Mouse (Mus musculus) right cerebral cortex, adult 2 months (tissue): ENCODE results near the gene Gtf2e1.
A peak's percentile ranks its signal among the peaks of the same experiment; 100 is the strongest.

ENCODE experiments used
- DNase-seq, 2 experiments: peaks; one replicate each; pipeline ENCODE4 v3.0.0; 2021 to 2022; ENCODE audit warnings: low spot score in 2 of 2

Gtf2e1 gene

GRCm38 (mm10) chr16:37546312-37546711 lies 6.7 kb upstream of the Gtf2e1 start:
- no peak for DNase-seq

GRCm38 (mm10) chr16:37540776-37541175 lies 1.2 kb upstream of the Gtf2e1 start:
- no peak for DNase-seq

- no peak for DNase-seq
Measured at GRCm38 (mm10) chr16:37539240-37539610, 364 bp downstream of the Gtf2e1 start.

- no peak for DNase-seq
Measured at GRCm38 (mm10) chr16:37533369-37534068, 6.1 kb downstream of the Gtf2e1 start.

GRCm38 (mm10) chr16:37532046-37532445 lies 7.5 kb downstream of the Gtf2e1 start:
- no peak for DNase-seq

- no peak for DNase-seq
Measured at GRCm38 (mm10) chr16:37530170-37530569, 9.4 kb downstream of the Gtf2e1 start.

GRCm38 (mm10) chr16:37526688-37527223 lies 12.8 kb downstream of the Gtf2e1 start:
- DNase-seq, result no peak

- no peak for DNase-seq
Measured at GRCm38 (mm10) chr16:37525121-37525520, 14.5 kb downstream of the Gtf2e1 start.

GRCm38 (mm10) chr16:37522100-37522697 lies 17.4 kb downstream of the Gtf2e1 start:
- no peak for DNase-seq

GRCm38 (mm10) chr16:37520190-37521040 lies 19.2 kb downstream of the Gtf2e1 start:
- DNase-seq, result no peak

GRCm38 (mm10) chr16:37519721-37520120 lies 19.9 kb downstream of the Gtf2e1 start:
- no peak for DNase-seq

- DNase-seq, result no peak
Measured at GRCm38 (mm10) chr16:37518662-37519061, 20.9 kb downstream of the Gtf2e1 start.

- DNase-seq, result no peak
Measured at GRCm38 (mm10) chr16:37517596-37518211, 21.9 kb downstream of the Gtf2e1 start.

GRCm38 (mm10) chr16:37516376-37516993 lies 23.1 kb downstream of the Gtf2e1 start:
- DNase-seq, result no peak

- no peak for DNase-seq
Measured at GRCm38 (mm10) chr16:37514644-37515043, 24.9 kb downstream of the Gtf2e1 start.

- no peak for DNase-seq
Measured at GRCm38 (mm10) chr16:37511489-37511888, 28.1 kb downstream of the Gtf2e1 start.

GRCm38 (mm10) chr16:37506751-37507150 lies 32.8 kb downstream of the Gtf2e1 start:
- peak in 1 of 2 experiments; percentile 33 for DNase-seq

GRCm38 (mm10) chr16:37504517-37504916 lies 35.1 kb downstream of the Gtf2e1 start:
- DNase-seq, result no peak

- DNase-seq, result no peak
Measured at GRCm38 (mm10) chr16:37498581-37498980, 41.0 kb downstream of the Gtf2e1 start.

- DNase-seq, result peak; percentile 56 to 58
Measured at GRCm38 (mm10) chr16:37495017-37495416, 44.6 kb downstream of the Gtf2e1 start.

GRCm38 (mm10) chr16:37486826-37487612 lies 52.6 kb downstream of the Gtf2e1 start:
- DNase-seq, result peak in 1 of 2 experiments; percentile 34
